Mouse (Mus musculus) lung, adult 2 months (tissue): Measurements from ENCODE around the gene Ldlrad3.

Experiments used
- CTCF ChIP-seq: fragments of 200-500 bp; IDR thresholded peaks from 2 replicates; pipeline ENCODE4 v1.5.1; 2011; ENCODE audit warnings: mild to moderate bottlenecking, low read length, control low read depth; ENCODE audit not compliant: insufficient read depth
- POLR2A ChIP-seq: fragments of 200-500 bp; IDR thresholded peaks from 2 replicates; pipeline ENCODE4 v1.6.1; 2011; ENCODE audit warnings: low read depth, mild to moderate bottlenecking, control low read depth, low read length, borderline replicate concordance; ENCODE audit errors: extremely low read depth

DNA sequence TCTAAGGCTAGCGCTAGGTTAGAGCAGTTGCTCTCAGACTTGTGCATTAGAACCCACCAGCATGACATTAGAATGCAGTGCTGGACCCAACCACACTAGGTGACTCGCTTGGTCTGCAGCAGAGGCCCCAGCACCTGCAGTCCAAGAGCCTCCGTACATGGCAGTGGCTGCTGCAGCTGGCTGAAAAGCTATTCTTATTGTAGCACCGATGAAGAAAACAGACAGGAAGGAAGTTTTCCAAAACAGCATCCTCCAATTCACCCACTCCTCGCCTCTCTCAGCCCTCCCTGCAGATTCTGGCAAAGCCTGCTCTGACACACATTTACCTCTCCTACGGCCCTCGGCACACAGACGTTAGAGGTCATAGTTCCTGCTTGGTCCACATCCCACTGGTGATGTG is 130.0 kb downstream of the Ldlrad3 start:
- no peak for TF ChIP-seq CTCF
- no peak for TF ChIP-seq POLR2A
